15 mouse cellular contexts compared by ENCODE assay signal in genomic region chr5:120339162-120339561, GRCm38 (mm10).
"Had no signal": no experiment of that assay in that cellular context is flagged by ENCODE, and none has a peak within 500 bp of the region (broad histone marks: within the 10 kb centered on the region; RNA-seq: fewer than 3 reads in every experiment).

No protein-coding gene starts in this region.

- H3K4me1 ChIP-seq: limb, embryonic 12.5 days; neural tube, embryonic 15.5 days had no signal

- H3K9ac ChIP-seq: limb, embryonic 12.5 days; liver, embryonic 14.5 days; neural tube, embryonic 15.5 days had no signal

- H3K36me3 ChIP-seq: limb, embryonic 12.5 days; neural tube, embryonic 15.5 days had no signal

- H3K9me3 ChIP-seq: limb, embryonic 12.5 days; neural tube, embryonic 15.5 days had no signal

- H3K4me3 ChIP-seq: limb, embryonic 12.5 days; myocyte; neural tube, embryonic 15.5 days had no signal

- H3K27ac ChIP-seq: kidney, postnatal 0 days; limb, embryonic 12.5 days; liver, embryonic 14.5 days; neural tube, embryonic 15.5 days had no signal

- DNase-seq: kidney, postnatal 36 days; layer of hippocampus, adult 9-11 months; layer of hippocampus, postnatal 36 days; liver; lung, adult 18-20 months; midbrain, embryonic 14.5 days; right cerebral cortex, adult 18-20 months; right cerebral cortex, postnatal 25 days; thymus, adult 2 months; thymus, postnatal 25 days had no signal

- H3K4me2 ChIP-seq: limb, embryonic 12.5 days; neural tube, embryonic 15.5 days had no signal
